Mouse (Mus musculus): ENCODE data around the gene Rab31.

- TF ChIP-seq POLR2A (IDR thresholded peaks at IDR 0.05; ENCODE audit: control insufficient read depth, extremely low read depth, insufficient read depth, low read length, poor library complexity) (no peak), CTCF (IDR thresholded peaks at IDR 0.05; ENCODE audit: borderline replicate concordance, control insufficient read depth, extremely low read depth, insufficient read depth, low read length, poor library complexity) (no peak)
Observed at GRCm38 (mm10) chr17:65802026-65802425, 29.5 kb upstream of the Rab31 start.

Measured in thymus, adult 2 months (tissue).